28 mouse cellular contexts compared by ENCODE assay signal in genomic region chr5:100060876-100061275, GRCm38 (mm10). TPM values are rescaled to one million over a fixed set of nuclear protein-coding genes. Genes with fewer than 3 reads are reported as not detected.
DNase-seq lines count a peak whose midpoint lies in the region; ATAC-seq and TF ChIP-seq lines count a peak whose summit lies in the region.
"Had no signal": no experiment of that assay in that cellular context is flagged by ENCODE, and none has a peak within 500 bp of the region (broad histone marks: within the 10 kb centered on the region; RNA-seq: fewer than 3 reads in every experiment).

No protein-coding gene starts in this region.

- peaks cover 71% of the 10 kb centered on the region for H3K36me3 ChIP-seq in megakaryocyte, embryonic 14.5 days (replicated peaks; ENCODE audit: low read length)

- H3K4me1 ChIP-seq in megakaryocyte, embryonic 14.5 days, result peaks cover 23% of the 10 kb centered on the region

- H3K27me3 ChIP-seq in megakaryocyte, embryonic 14.5 days (replicated peaks), result no peaks in the 10 kb centered on the region
- H3K27me3 ChIP-seq: CH12.LX; embryonic facial prominence, embryonic 13.5 days; embryonic facial prominence, embryonic 15.5 days; forebrain, embryonic 12.5 days; forebrain, embryonic 15.5 days; Patski had no signal

- peak; percentile 21 for DNase-seq in gastrocnemius, adult 18-20 months (ENCODE audit: low spot score)
- DNase-seq in gastrocnemius, adult 2 months, result no peak
- DNase-seq in skeletal muscle tissue, adult 2 months (ENCODE audit: low read depth, low spot score), result peak; percentile 37
- peak; percentile 57 for DNase-seq in testis, postnatal 14 days (ENCODE audit: low spot score)
- DNase-seq in cerebellum, postnatal 14 days, result no peak
- DNase-seq: adrenal gland, adult 8-10 months; adrenal gland, postnatal 14 days; adrenal gland, postnatal 36 days; B cell, adult 2 months; cerebellum, adult 11-12 months; cerebellum, adult 2 months; cerebellum, adult 9-10 months; cerebellum, postnatal 10 days; cerebellum, postnatal 36 days; embryo, embryonic 11 days had no signal

- no peak overlapping the region for H3K27ac ChIP-seq in gastrocnemius, adult 2 months
- H3K27ac ChIP-seq: embryonic facial prominence, embryonic 13.5 days; embryonic facial prominence, embryonic 15.5 days; forebrain, embryonic 10.5 days; forebrain, embryonic 12.5 days; forebrain, embryonic 15.5 days had no signal

- H3K9me3 ChIP-seq in megakaryocyte, embryonic 14.5 days, result no peaks in the 10 kb centered on the region
- H3K9me3 ChIP-seq: embryonic facial prominence, embryonic 13.5 days; embryonic facial prominence, embryonic 15.5 days; forebrain, embryonic 10.5 days; forebrain, embryonic 12.5 days; forebrain, embryonic 15.5 days; G1E had no signal

- intact Hi-C loops in gastrocnemius, adult 2 months (cut with DNase I), result no loop called here

- H3K4me3 ChIP-seq in gastrocnemius, adult 2 months, result no peak overlapping the region
- H3K4me3 ChIP-seq in megakaryocyte, embryonic 14.5 days (replicated peaks), result peak overlapping the region; percentile 39
- H3K4me3 ChIP-seq: embryonic facial prominence, embryonic 13.5 days; embryonic facial prominence, embryonic 15.5 days; erythroblast, embryonic 14.5 days; forebrain, embryonic 10.5 days; forebrain, embryonic 12.5 days; forebrain, embryonic 15.5 days had no signal

- TF ChIP-seq CTCF in gastrocnemius, adult 2 months (IDR thresholded peaks at IDR 0.05), result no peak

- ATAC-seq in megakaryocyte, adult 5-6 weeks (ENCODE audit: poor library complexity, severe bottlenecking), result no peak
- ATAC-seq: activated CD4-positive, CD25-positive, alpha-beta regulatory T cell, adult 4 months; CD4-positive, CD25-positive, alpha-beta regulatory T cell, adult 4 months; forebrain, embryonic 15.5 days; Patski had no signal

RNA-seq across cellular contexts. Expression of gene Enoph1, which starts 21.1 kb away (rescaled TPM):
- total RNA-seq in gastrocnemius, adult 18-20 months (2021), result 1 to 10 TPM; 6.4 to 8.0 TPM
- 1 to 10 TPM; 6.7 to 9.0 TPM for total RNA-seq in gastrocnemius, adult 2 months (2021)
- 17.0 and 25.2 TPM in 2 replicates for polyA plus RNA-seq in megakaryocyte, embryonic 14.5 days (2012; ENCODE audit: insufficient read depth, low replicate concordance)
- 32.5 and 35.1 TPM in 2 replicates for total RNA-seq in megakaryocyte, adult 5-6 weeks (2015)
- total RNA-seq in megakaryocyte, adult 5-6 weeks (2017), result 35.4 and 36.5 TPM in 2 replicates

RNA-seq across cellular contexts. Expression of gene Hnrnpdl, which starts 21.4 kb away (rescaled TPM):
- total RNA-seq in gastrocnemius, adult 18-20 months (2021), result 10 to 100 TPM; 67.4 to 67.7 TPM
- 10 to 100 TPM; 74.8 to 77.5 TPM for total RNA-seq in gastrocnemius, adult 2 months (2021)
- polyA plus RNA-seq in megakaryocyte, embryonic 14.5 days (2012; ENCODE audit: insufficient read depth, low replicate concordance), result 52.5 and 67.8 TPM in 2 replicates
- total RNA-seq in megakaryocyte, adult 5-6 weeks (2015), result 196 and 214 TPM in 2 replicates
- 356 and 360 TPM in 2 replicates for total RNA-seq in megakaryocyte, adult 5-6 weeks (2017)

Comparison
In these comparisons a context has a peak if more than half of its experiments do, and no peak if none do; other contexts are left out.
1. DNase-seq: peak in gastrocnemius, adult 18-20 months (single experiment), skeletal muscle tissue, adult 2 months (single experiment) and testis, postnatal 14 days (single experiment); none in gastrocnemius, adult 2 months (single experiment) and cerebellum, postnatal 14 days (0 of 2).